Mouse (Mus musculus) stomach, embryonic 14.5 days (tissue): Measurements from ENCODE around the gene Trub2. TPM values are rescaled to one million over a fixed set of nuclear protein-coding genes. Genes with fewer than 3 reads are reported as not detected.
"Not testable (repeated sequence)": the region's sequence is repeated elsewhere in the genome, so short reads cannot be mapped to it uniquely, and the experiment has no call there.

Source experiments
- ATAC-seq: fragments of 200-750 bp; cut with Nextera tagmentation; 2 replicates; pipeline ENCODE4 v1.8.0; 2017; ENCODE audit warnings: low read depth, moderate TSS enrichment; ENCODE audit not compliant: insufficient number of reproducible peaks, insufficient read depth, low FRiP score
- H3K27ac ChIP-seq: fragments of 300-500 bp; sonication (generic); 2 replicates; pipeline ENCODE4 v1.5.1; 2014; ENCODE audit warnings: mild to moderate bottlenecking, low read length, moderate library complexity, mixed read lengths
- H3K27me3 ChIP-seq: fragments of 300-500 bp; sonication (generic); 2 replicates; pipeline ENCODE4 v1.6.1; 2014; ENCODE audit warnings: low read length, control low read depth, mixed read lengths; ENCODE audit not compliant: control insufficient read depth, insufficient read depth
- H3K36me3 ChIP-seq: fragments of 300-500 bp; sonication (generic); 2 replicates; pipeline ENCODE4 v1.6.1; 2014; ENCODE audit warnings: mild to moderate bottlenecking, control low read depth, low read length, moderate library complexity, mixed read lengths; ENCODE audit not compliant: control insufficient read depth, insufficient read depth
- H3K4me1 ChIP-seq: fragments of 300-500 bp; sonication (generic); 2 replicates; pipeline ENCODE4 v1.6.1; 2014; ENCODE audit warnings: low read length, control low read depth, mixed read lengths; ENCODE audit not compliant: control insufficient read depth, insufficient read depth
- H3K4me2 ChIP-seq: fragments of 300-500 bp; sonication (generic); replicated peaks from 2 replicates; pipeline ENCODE4 v1.6.1; 2014; ENCODE audit warnings: low read depth, low read length, control low read depth
- H3K4me3 ChIP-seq: fragments of 300-500 bp; sonication (generic); 2 replicates; pipeline ENCODE4 v1.5.1; 2014; ENCODE audit warnings: low read depth, low read length, control low read depth
- H3K9ac ChIP-seq: fragments of 300-500 bp; sonication (generic); replicated peaks from 2 replicates; pipeline ENCODE4 v1.6.1; 2014; ENCODE audit warnings: low read depth, mild to moderate bottlenecking, control low read depth, low read length, moderate library complexity, mixed read lengths
- H3K9me3 ChIP-seq: fragments of 300-500 bp; sonication (generic); 2 replicates; pipeline ENCODE4 v1.6.1; 2016; ENCODE audit warnings: low read depth, low read length, control low read depth; ENCODE audit not compliant: control insufficient read depth
- WGBS: fragments of 180-500 bp; shearing (Covaris S2); extraction: QIAGEN DNeasy Blood & Tissue Kit; methylation state at CpG from one replicate; pipeline ENCODE4 v1.1.7; 2014; 5-methylcytosine and 5-hydroxymethylcytosine counted together
- polyA plus RNA-seq: library from polyadenylated mRNA; unstranded; fragments of >200 nt; fragmentation: Nextera tagmentation; extraction: Ambion mirVana; gene quantifications from 2 replicates; pipeline ENCODE4 v1.2.1, GENCODE M21; 2014

The Trub2 gene
- polyA plus RNA-seq, 1 experiment from 2014 or later, result 31.0 TPM

GRCm38 (mm10) chr2:29792772-29793487, 4.6 kb upstream of the Trub2 start:
- no peaks in the 10 kb centered on the region for H3K27me3 ChIP-seq
- ATAC-seq, result no peak
- H3K9me3 ChIP-seq, result no peaks in the 10 kb centered on the region
- no peak overlapping the region for H3K9ac ChIP-seq
- H3K27ac ChIP-seq, result no peak overlapping the region
- 100% methylated on average over 2 of the region's 2 CpGs for WGBS
- H3K36me3 ChIP-seq, result peaks cover 22% of the 10 kb centered on the region; the same call in 1 of the 2 replicates
- H3K4me1 ChIP-seq, result peaks cover 6% of the 10 kb centered on the region; the same call in 1 of the 2 replicates
- no peak overlapping the region for H3K4me2 ChIP-seq
- no peak overlapping the region for H3K4me3 ChIP-seq

- peak; percentile 87 for ATAC-seq
- WGBS, result 2% methylated on average over 31 of the region's 31 CpGs
- peak within 1 kb of the TSS; percentile 56; the same call in 1 of the 2 replicates for H3K27ac ChIP-seq
- H3K4me2 ChIP-seq, result peak within 1 kb of the TSS; percentile 78
- H3K36me3 ChIP-seq, result peaks cover 40% of the 10 kb centered on the region
- H3K4me1 ChIP-seq, result peaks cover 11% of the 10 kb centered on the region; the same call in 1 of the 2 replicates
- peak within 1 kb of the TSS; percentile 54 for H3K9ac ChIP-seq
- H3K4me3 ChIP-seq, result peak within 1 kb of the TSS; percentile 64
- no peaks in the 10 kb centered on the region for H3K9me3 ChIP-seq
- H3K27me3 ChIP-seq, result no peaks in the 10 kb centered on the region
Measured at GRCm38 (mm10) chr2:29787104-29787917, 991 bp downstream of the Trub2 start, which contains the start of gene Coq4. TSS of gene Coq4 (plus strand) at chr2:29787493.

GRCm38 (mm10) chr2:29784290-29784689, 4.0 kb downstream of the Trub2 start:
- Histone ChIP-seq H3K27ac (no peak overlapping the region), H3K9ac (no peak overlapping the region), H3K9me3 (0 out of 2 replicates have a peak, but pooled peaks cover 2% of the 10 kb centered on the region), H3K4me2 (no peak overlapping the region), H3K4me1 (peaks cover 11% of the 10 kb centered on the region; the same call in 1 of the 2 replicates), H3K4me3 (no peak overlapping the region), H3K27me3 (no peaks in the 10 kb centered on the region), H3K36me3 (peaks cover 54% of the 10 kb centered on the region)
- 57% methylated on average over 4 of the region's 4 CpGs for WGBS
- ATAC-seq, result no peak

DNA sequence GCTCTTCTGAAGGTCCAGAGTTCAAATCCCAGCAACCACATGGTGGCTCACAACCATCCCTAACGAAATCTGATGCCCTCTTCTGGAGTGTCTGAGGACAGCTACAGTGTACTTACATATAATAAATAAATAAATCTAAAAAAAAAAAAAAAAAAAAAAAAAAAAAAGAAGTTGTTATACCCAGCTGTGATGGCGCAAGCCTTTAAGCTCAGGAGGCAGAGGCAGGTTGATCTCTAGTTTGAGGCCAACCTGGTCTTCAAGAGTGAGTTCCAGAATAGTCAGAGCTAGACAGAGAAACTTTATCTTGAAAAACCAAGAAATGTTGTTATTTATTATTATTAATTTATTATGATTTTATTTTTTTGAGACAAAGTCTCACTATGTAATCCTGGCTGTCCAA, 7.0 kb downstream of the Trub2 start:
- H3K4me2 ChIP-seq, H3K27ac ChIP-seq, H3K27me3 ChIP-seq, ATAC-seq, H3K9ac ChIP-seq, H3K4me3 ChIP-seq, H3K4me1 ChIP-seq, H3K9me3 ChIP-seq: not testable (repeated sequence)
- peaks cover 83% of the 10 kb centered on the region for H3K36me3 ChIP-seq
- 89% methylated on average over 2 of the region's 2 CpGs for WGBS

DNA sequence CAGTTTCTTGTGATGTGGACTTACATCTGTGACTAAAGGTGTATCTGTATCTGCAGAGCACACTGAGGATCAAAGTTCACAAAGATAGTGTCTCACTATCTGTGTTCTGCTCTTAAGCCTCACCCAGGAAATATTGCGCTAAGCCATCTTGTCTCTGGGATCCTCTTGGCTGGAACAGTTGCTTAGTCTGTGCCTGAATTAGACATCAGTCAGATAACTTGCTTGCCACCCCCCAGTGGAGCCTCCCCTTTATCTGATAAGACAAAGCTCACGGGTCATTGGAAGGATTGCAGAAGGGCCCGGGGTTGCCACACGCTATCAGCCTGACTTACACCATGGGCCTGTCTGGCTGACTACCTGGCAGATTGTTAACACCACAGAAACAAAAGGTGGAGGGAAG, 15.0 kb downstream of the Trub2 start:
- Histone ChIP-seq H3K9ac (no peak overlapping the region), H3K27ac (no peak overlapping the region), H3K9me3 (no peaks in the 10 kb centered on the region), H3K27me3 (no peaks in the 10 kb centered on the region), H3K4me2 (no peak overlapping the region), H3K4me1 (no peaks in the 10 kb centered on the region), H3K36me3 (peaks cover 25% of the 10 kb centered on the region), H3K4me3 (no peak overlapping the region)
- no peak for ATAC-seq
- WGBS, result 81% methylated on average over 4 of the region's 4 CpGs

DNA sequence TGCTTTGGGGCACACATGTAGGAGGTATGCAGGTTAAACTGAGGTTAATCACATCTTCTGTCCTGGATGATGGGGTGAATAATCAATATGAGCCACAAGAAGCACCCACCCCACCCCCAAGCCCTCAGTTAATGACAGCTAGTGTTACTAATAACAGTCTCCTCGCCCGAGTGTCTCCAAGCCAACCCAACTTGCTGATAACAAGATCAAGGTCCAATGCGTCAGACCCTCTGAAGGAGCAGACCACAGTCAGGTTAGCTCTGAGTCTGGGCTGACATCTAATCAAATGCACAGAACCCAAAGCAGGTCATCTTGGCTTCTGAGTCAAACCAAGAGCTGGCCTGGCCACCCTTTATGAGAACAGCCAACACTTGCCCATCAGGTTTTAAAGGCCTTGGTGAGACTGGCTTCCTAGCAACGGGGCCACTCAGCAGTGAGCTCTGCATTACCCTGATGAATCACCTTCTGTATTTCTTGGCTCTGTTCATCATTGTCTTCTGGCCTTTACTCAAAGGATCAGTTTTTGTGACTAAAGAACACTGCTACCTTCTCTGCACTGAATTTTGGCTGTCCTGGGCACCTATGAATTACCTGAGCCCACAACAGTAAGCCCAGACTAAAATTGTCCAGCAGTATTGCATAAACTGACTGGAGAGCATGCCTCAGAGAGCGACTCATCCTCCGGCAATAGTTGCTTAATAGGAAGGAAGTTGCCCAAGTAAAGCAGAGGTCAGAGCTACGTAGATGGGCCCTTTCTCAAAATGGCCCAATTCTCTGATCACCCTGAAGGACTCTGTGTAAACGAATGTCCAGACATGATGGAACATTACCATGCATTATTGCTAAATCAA, 16.5 kb downstream of the Trub2 start:
- no peak for ATAC-seq
- H3K4me2 ChIP-seq, result no peak overlapping the region
- H3K27me3 ChIP-seq, result no peaks in the 10 kb centered on the region
- H3K4me3 ChIP-seq, result no peak overlapping the region
- no peak overlapping the region for H3K27ac ChIP-seq
- H3K4me1 ChIP-seq, result no peaks in the 10 kb centered on the region
- H3K9ac ChIP-seq, result no peak overlapping the region
- peaks cover 10% of the 10 kb centered on the region for H3K36me3 ChIP-seq
- no peaks in the 10 kb centered on the region for H3K9me3 ChIP-seq
- WGBS, result 75% methylated on average over 8 of the region's 8 CpGs

GRCm38 (mm10) chr2:29770162-29770561, 18.1 kb downstream of the Trub2 start:
- Histone ChIP-seq H3K9ac (no peak overlapping the region), H3K4me2 (no peak overlapping the region), H3K9me3 (no peaks in the 10 kb centered on the region), H3K4me1 (no peaks in the 10 kb centered on the region), H3K27ac (no peak overlapping the region), H3K4me3 (no peak overlapping the region), H3K36me3 (peaks cover 5% of the 10 kb centered on the region; the same call in 1 of the 2 replicates), H3K27me3 (no peaks in the 10 kb centered on the region)
- no peak for ATAC-seq

- Histone ChIP-seq H3K27ac (no peak overlapping the region), H3K9ac (no peak overlapping the region), H3K4me2 (no peak overlapping the region), H3K9me3 (no peaks in the 10 kb centered on the region), H3K36me3 (0 out of 2 replicates have a peak, but pooled peaks cover 2% of the 10 kb centered on the region), H3K27me3 (no peaks in the 10 kb centered on the region), H3K4me1 (no peaks in the 10 kb centered on the region), H3K4me3 (no peak overlapping the region)
- 53% methylated on average over 9 of the region's 9 CpGs for WGBS
- ATAC-seq, result no peak
Measured at GRCm38 (mm10) chr2:29768901-29769300, 19.4 kb downstream of the Trub2 start.
